Mouse (Mus musculus) ES-E14 (cell line): ENCODE measurements around the gene Parp14. TPM values are rescaled to one million over a fixed set of nuclear protein-coding genes. Genes with fewer than 3 reads are reported as not detected.

ENCODE experiments used
- DNase-seq: peaks from one replicate; pipeline ENCODE4 v3.0.0-alpha.2; 2013; ENCODE audit warnings: low read depth, low spot score
- H3K27ac ChIP-seq: 2 replicates; pipeline ENCODE4 v1.5.1; 2012; ENCODE audit warnings: low read depth, mild to moderate bottlenecking, low read length, moderate library complexity, mixed read lengths; ENCODE audit not compliant: poor library complexity, insufficient read depth, severe bottlenecking
- H3K36me3 ChIP-seq: 2 replicates; pipeline ENCODE4 v1.6.1; 2012; ENCODE audit warnings: mild to moderate bottlenecking, low read length, moderate library complexity, mixed read lengths; ENCODE audit not compliant: control insufficient read depth, poor library complexity, insufficient read depth, severe bottlenecking
- H3K4me1 ChIP-seq, 2 experiments: fragments of 150-350 bp in 1 of 2; sonication (generic) in 1 of 2; 2 replicates each; pipeline ENCODE4 v1.6.1; 2012; ENCODE audit warnings: low read length in 2 of 2, mild to moderate bottlenecking in 1 of 2, mixed read lengths in 1 of 2; ENCODE audit not compliant: control insufficient read depth in 2 of 2, insufficient read depth in 2 of 2, poor library complexity in 1 of 2
- H3K4me3 ChIP-seq, 2 experiments: fragments of 150-350 bp in 1 of 2; sonication (generic) in 1 of 2; 2 replicates each; pipeline ENCODE4 v1.5.1; 2012; ENCODE audit warnings: low read length in 2 of 2, low read depth in 1 of 2, mild to moderate bottlenecking in 1 of 2, mixed read lengths in 1 of 2; ENCODE audit not compliant: insufficient read depth in 1 of 2, poor library complexity in 1 of 2, severe bottlenecking in 1 of 2
- H3K9ac ChIP-seq: 2 replicates; pipeline ENCODE4 v1.6.1; 2012; ENCODE audit warnings: low read depth, mild to moderate bottlenecking, low read length, mixed read lengths; ENCODE audit not compliant: poor library complexity, insufficient read depth, severe bottlenecking
- H3K9me3 ChIP-seq: fragments of 150-350 bp; sonication (generic); 2 replicates; pipeline ENCODE4 v1.6.1; 2012; ENCODE audit warnings: low read depth, mild to moderate bottlenecking, low read length; ENCODE audit not compliant: control insufficient read depth, insufficient read depth
- CHD2 ChIP-seq: IDR thresholded peaks from 2 replicates; pipeline ENCODE4 v1.6.1; 2014; ENCODE audit warnings: mild to moderate bottlenecking, low read depth, low read length, inconsistent platforms
- HCFC1 ChIP-seq: IDR thresholded peaks from 2 replicates; pipeline ENCODE4 v1.6.1; 2012; ENCODE audit warnings: low read length, inconsistent platforms, borderline replicate concordance; ENCODE audit not compliant: insufficient read depth
- MAFK ChIP-seq: IDR thresholded peaks from 2 replicates; pipeline ENCODE4 v1.6.1; 2014; ENCODE audit warnings: mild to moderate bottlenecking, low read depth, low read length, inconsistent platforms; ENCODE audit not compliant: insufficient read depth
- ZC3H11A ChIP-seq: IDR thresholded peaks from 2 replicates; pipeline ENCODE4 v1.6.1; 2012; ENCODE audit warnings: low read depth, mild to moderate bottlenecking, inconsistent platforms, low read length, borderline replicate concordance
- ZNF384 ChIP-seq: IDR thresholded peaks from 2 replicates; pipeline ENCODE4 v1.6.1; 2012; ENCODE audit warnings: low read depth, low read length, inconsistent platforms
- in situ Hi-C, 2 experiments: fragments of 600-800 bp; cut with MboI; formaldehyde crosslinking; loops; one replicate each; pipeline ENCODE4 v1.15.1; 2025; ENCODE audit warnings: low sequenced_read_pairs in 2 of 2, inconsistent platforms in 1 of 2; ENCODE audit not compliant: unreplicated experiment in 2 of 2
- total RNA-seq: library from RNA; depleted of rRNA; stranded (reverse); fragments of 300-350 nt; gene quantifications from 2 replicates; pipeline ENCODE4 v1.2.3, GENCODE M21; 2012

Gene Parp14
- total RNA-seq, 1 experiment = 2.5 TPM

DNA sequence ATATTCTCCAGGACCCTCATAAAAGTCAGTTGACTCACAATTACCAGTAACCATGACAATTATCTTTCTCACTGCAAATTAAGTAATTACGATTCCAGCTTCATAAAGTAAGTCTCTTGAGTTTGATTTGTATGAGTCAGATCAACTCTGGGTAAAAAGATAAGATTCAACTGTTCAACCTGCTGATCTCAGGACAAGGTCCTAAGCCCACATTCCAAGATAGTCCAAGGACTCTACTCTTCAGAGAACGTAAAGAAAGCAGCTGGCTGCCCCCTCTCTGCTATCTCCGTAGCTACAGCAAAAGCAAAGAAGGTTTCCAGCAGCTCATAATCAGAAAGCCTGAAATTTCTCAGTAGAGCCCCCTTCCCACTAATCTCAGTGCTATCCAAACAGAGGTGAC, 40.1 kb upstream of the Parp14 start:
- H3K27ac ChIP-seq = no peak overlapping the region
- no peak for DNase-seq
- H3K36me3 ChIP-seq = no peaks in the 10 kb centered on the region
- H3K4me1 ChIP-seq = 0 out of 4 replicates have a peak, but pooled peaks cover 0 to 4% of the 10 kb centered on the region in 2 experiments
- no peaks in the 10 kb centered on the region for H3K9me3 ChIP-seq
- H3K4me3 ChIP-seq = no peak overlapping the region
- no peak for TF ChIP-seq CHD2
- no peak for TF ChIP-seq ZNF384
- TF ChIP-seq MAFK = no peak
- no peak for TF ChIP-seq HCFC1
- no peak for TF ChIP-seq ZC3H11A
- in situ Hi-C loops = no loop called here
- H3K9ac ChIP-seq = no peak overlapping the region

- DNase-seq = no peak
- in situ Hi-C loops = no loop called here
- TF ChIP-seq ZNF384 (no peak), CHD2 (no peak), HCFC1 (no peak)
- H3K27ac ChIP-seq = no peak overlapping the region
- H3K36me3 ChIP-seq = no peaks in the 10 kb centered on the region
- H3K9me3 ChIP-seq = no peaks in the 10 kb centered on the region
- H3K4me3 ChIP-seq = no peak overlapping the region
- H3K4me1 ChIP-seq = peaks cover 0 to 11% of the 10 kb centered on the region in 2 experiments
- no peak overlapping the region for H3K9ac ChIP-seq
Measured at GRCm38 (mm10) chr16:35907432-35908201, 36.3 kb upstream of the Parp14 start.

DNA sequence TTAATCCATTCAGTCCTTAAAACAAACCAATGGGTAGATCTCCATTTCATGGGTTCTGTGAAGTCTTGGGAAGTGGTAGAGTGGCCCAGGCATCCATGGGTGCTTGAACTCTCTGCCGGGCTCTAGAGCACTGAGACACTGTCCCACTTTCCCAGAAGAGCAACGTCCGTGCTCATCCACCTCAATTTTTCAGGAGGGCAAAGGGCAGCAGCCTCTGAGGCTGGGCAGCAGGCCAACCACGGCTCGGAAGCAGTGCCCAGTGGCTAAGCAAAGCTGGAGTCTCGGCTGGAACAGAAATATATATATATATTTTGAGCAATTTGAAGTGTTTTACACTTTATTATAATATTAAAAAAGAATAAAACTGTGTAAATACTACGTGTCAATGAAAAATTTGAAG, 35.5 kb upstream of the Parp14 start:
- H3K36me3 ChIP-seq = no peaks in the 10 kb centered on the region

GRCm38 (mm10) chr16:35905819-35906485, 34.6 kb upstream of the Parp14 start:
- in situ Hi-C loops = no loop called here
- Histone ChIP-seq H3K4me3 (no peak overlapping the region), H3K9me3 (no peaks in the 10 kb centered on the region), H3K36me3 (no peaks in the 10 kb centered on the region), H3K4me1 (peaks cover 0 to 11% of the 10 kb centered on the region in 2 experiments), H3K27ac (no peak overlapping the region), H3K9ac (no peak overlapping the region)
- DNase-seq = no peak
- TF ChIP-seq MAFK = peak; percentile 63
- TF ChIP-seq ZC3H11A = no peak

More for the DNA sequence above, 35.5 kb upstream of the Parp14 start:
- Histone ChIP-seq H3K9me3 (no peaks in the 10 kb centered on the region), H3K9ac (no peak overlapping the region), H3K27ac (no peak overlapping the region), H3K4me1 (peaks cover 0 to 11% of the 10 kb centered on the region in 2 experiments), H3K4me3 (no peak overlapping the region)
- TF ChIP-seq ZNF384 (no peak), HCFC1 (no peak), CHD2 (no peak), MAFK (no peak), ZC3H11A (no peak)
- DNase-seq = no peak
- in situ Hi-C loops = no loop called here
